Mouse (Mus musculus) MEL-GATA-1-ER (cell line): ENCODE measurements at regions not wholly inside any gene's neighbourhood (a gene's known extent, or its start where the extent isn't known, plus 50 kb on each side); places are given as distances from the start of the nearest gene placed in this dataset.

Experiments
- DNase-seq: peaks from one replicate; pipeline ENCODE4 v3.0.0-alpha.2; 2012; ENCODE audit warnings: low read depth; ENCODE audit errors: extremely low read depth

DNA sequence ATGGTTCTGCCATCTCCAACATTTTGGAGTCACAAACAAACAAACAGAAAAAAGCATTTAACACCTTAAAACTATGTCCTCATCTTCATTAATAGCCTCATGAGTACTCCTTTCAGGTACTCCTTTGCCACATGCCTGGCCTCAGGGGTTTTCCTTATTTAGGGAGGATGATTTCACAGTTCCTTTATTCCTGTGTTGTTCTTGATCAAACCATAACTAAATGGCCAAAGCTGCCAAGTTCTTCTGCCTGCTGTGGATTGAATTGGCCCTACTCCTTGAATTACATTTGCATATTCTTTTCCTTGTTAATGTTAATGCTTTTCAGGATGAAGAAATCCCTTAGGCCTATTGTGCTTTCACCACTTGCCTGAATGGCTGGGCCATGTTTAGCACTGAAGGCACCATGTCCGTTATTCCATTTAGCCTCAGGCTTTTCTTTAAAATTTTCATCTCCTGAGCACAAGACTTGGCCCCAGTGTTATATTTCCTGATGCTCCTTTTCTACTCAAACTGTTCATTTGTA lies 1787.4 kb downstream of the Hace1 start:
- no peak for DNase-seq

DNA sequence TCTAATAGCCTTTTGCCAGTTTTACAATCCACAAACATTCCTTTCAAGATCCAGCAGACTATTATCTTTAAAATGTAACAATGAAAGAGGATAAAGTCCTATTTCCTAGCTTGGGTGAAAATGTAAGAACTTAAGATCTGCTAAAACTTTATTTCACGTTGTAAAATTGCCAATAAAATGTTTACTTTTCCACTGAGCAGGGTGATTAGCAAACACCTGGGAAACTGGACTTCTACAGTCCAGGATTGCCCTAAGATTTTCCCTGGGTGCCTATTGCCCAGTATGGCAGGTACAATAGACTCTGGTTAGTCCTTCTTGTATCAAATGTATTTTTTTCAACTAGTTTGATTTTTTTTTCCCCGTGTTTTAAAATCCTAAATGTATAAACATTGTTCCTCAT lies 1789.2 kb downstream of the Hace1 start:
- DNase-seq, result no peak

DNA sequence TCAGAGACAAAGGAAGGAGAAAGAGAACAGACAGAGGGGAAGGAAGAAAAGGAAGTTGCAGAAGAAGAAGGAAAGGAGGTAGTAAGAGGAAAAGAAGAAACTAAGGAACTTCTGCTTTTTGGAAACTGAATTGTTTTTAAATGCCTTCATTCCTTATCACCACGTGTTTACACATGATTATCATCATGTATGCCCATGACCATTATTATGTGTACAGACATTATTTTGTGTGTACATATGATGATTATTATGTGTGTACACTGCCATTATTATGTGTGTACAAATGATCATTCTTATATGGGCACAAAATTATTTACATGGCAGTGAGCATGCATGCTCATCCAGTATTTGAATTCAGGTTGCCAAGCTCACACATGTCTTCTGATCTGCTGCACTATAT lies 1825.9 kb downstream of the Hace1 start:
- peak; percentile 12 for DNase-seq

DNA sequence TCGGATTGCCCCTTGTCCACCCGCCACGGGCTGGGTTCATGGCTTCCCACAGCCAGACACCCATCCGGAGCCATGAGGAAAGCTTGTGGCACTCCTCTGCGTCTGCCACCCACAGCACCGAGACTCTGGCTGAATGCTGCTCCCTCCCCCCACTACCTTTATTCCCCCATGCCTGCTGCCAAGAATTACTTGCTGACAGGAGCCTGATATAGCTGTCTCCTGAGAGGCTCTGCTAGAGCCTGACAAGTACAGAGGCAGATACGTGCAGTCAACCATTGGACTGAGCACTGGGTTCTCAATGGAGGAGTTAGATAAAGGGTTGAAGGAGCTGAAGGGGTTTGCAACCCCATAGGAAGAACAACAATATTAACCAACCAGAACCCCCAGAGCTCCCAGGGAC lies 1848.9 kb downstream of the Hace1 start:
- DNase-seq, result no peak
